Mouse (Mus musculus): ENCODE measurements around the gene Zc2hc1c.
A peak's percentile ranks its signal among the peaks of the same experiment; 100 is the strongest.

The Zc2hc1c gene

DNA sequence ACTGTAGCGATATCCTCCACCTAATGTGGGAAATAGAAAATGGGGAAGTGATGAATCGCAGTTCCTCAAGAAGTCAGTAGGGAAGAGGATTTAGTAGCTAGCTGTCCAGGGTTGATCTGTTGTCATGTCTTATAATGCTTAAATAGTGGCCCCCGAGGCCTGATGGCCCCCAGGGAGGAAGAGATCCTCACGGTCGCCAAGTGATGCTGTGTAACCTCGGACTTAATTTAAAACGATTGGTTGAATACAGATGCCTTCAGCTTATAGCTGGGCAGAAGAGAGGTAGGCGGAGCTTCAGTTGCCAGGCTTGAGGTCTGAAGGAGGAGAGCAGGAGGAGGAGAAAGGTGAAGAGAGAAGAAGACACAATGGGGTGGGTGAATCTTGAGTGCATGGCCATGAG is 4.1 kb upstream of the Zc2hc1c start:
- DNase-seq (ENCODE audit: low read depth, low spot score): no peak

DNA sequence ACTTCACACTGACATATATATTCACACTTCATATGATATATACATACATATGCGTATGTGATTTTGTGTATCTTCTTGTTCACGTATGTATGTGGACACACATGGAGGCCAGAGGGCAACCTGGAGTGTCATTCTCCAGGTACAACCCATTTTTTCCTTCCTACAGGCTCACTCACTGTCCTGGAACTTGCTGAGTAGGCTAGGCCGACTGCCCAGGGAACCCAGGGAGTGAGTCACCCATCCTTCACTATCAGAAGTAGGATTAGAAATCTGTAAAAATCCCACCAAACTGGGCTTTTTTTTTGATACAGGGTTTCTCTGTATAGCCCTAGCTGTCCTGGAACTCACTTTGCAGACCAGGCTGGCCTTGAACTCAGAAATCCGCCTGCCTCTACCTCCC is 3.4 kb upstream of the Zc2hc1c start:
- no peak for DNase-seq (ENCODE audit: low read depth, low spot score)

GRCm38 (mm10) chr12:85286941-85287340 is 1.4 kb upstream of the Zc2hc1c start:
- peak; percentile 68 for DNase-seq (ENCODE audit: low read depth, low spot score)

GRCm38 (mm10) chr12:85287809-85288485 is 444 bp upstream of the Zc2hc1c start, which contains the start of gene Acyp1:
Gene Acyp1 (minus strand): TSS chr12:85288438.
- no peak for DNase-seq (ENCODE audit: low read depth, low spot score)

DNA sequence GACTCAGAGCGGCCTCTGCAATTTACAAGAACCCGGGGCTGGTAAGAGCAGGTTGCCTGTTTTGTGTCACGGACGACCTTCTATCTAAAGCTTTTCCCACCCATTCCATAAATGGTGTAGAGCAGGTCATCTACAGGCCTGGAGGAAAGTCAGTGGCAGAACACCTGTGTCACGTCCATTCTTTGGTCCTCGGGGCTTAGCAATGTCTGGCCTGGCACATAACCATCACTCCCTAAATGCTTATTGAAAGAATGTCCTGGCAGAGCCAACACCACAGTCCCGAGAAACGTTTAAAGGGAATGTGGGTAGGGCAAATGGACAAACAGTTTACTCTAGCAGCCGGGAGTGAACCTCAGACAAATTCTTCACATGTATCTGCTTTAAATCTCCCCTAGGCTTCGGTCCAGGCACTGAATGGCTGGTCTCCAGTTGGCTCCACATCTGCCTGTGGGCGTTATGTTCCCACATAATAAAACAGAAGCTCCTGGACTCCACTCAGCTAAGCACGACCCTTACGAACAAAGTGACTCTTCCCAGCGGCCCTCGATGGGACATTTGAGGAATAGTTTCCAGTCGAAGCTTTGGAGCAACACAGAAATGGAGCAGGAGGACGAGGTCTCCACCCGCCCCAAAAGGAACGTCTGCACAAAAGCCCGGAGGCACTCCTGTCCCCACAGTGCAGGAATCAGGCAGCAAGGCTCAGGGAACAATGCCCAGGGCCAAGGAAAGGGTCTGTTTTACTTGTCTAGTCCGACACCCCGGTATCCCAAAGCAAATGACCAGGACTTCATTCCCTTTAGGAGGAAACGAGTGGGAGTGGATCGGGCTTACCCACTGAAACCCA is 988 bp downstream of the Zc2hc1c start:
- DNase-seq (ENCODE audit: low read depth, low spot score): no peak

DNA sequence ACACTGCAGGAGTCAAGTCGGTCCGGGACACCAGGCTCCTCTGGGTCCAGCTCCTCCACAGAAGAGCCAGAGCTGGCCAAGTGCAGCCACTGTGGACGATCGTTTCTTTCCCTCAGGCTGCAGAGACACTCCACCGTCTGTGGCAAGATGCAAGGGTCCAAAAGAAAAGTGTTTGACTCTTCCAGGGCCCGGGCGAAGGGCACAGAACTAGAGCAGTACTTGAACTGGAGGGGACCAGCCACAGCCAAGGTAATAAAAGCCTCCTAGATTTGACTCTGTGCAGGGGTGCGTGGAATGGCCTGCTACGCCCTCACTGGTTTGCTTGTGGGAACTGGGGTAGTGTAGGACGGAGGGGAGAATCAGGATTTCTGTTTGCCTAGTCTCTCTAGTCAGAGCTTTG is 2.2 kb downstream of the Zc2hc1c start:
- no peak for DNase-seq (ENCODE audit: low read depth, low spot score)

DNA sequence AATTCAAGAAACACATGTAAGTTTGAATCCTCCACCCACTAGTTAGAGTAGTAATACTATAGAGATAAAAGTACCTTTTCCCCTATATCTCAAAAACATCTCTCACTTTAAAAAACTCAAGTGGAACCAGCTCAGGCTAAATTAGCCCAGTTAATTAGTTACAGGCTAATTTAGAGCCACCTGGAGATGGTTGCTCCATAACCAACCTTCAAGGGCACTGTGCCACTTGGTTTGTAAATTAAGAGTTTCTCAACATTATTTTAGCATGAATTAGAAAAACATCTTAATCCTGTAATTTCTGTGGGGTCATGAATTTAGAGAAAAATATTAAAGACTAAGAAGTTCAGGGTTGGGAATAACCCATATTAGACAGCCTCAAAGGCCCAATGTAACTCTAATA is 3.1 kb downstream of the Zc2hc1c start:
- DNase-seq (ENCODE audit: low read depth, low spot score): no peak

DNA sequence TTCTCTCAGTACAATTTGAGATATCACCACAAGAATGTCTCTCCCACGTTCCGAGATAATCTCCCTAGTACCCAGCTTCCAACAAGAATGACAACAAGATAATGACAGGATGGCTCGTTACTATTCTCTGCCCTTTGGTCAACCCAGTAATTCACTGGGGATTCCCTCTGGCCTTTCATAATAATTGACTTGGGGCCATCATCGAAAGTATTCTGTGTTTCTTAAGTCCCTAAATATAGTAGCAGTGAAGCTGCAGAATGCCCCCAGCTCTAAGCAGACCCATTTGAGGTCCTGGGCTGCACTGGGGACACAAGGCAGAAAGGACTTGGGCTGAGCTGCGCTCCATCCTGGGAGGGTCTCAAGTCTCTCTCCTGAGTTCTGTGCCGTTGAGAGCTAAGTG is 3.9 kb downstream of the Zc2hc1c start:
- no peak for DNase-seq (ENCODE audit: low read depth, low spot score)

- DNase-seq (ENCODE audit: low read depth, low spot score): no peak
Measured at GRCm38 (mm10) chr12:85292906-85293305, 4.5 kb downstream of the Zc2hc1c start.

- DNase-seq (ENCODE audit: low read depth, low spot score): no peak
Measured at GRCm38 (mm10) chr12:85295506-85295905, 7.1 kb downstream of the Zc2hc1c start.

GRCm38 (mm10) chr12:85296915-85297314 is 8.5 kb downstream of the Zc2hc1c start:
- DNase-seq (ENCODE audit: low read depth, low spot score): no peak

DNA sequence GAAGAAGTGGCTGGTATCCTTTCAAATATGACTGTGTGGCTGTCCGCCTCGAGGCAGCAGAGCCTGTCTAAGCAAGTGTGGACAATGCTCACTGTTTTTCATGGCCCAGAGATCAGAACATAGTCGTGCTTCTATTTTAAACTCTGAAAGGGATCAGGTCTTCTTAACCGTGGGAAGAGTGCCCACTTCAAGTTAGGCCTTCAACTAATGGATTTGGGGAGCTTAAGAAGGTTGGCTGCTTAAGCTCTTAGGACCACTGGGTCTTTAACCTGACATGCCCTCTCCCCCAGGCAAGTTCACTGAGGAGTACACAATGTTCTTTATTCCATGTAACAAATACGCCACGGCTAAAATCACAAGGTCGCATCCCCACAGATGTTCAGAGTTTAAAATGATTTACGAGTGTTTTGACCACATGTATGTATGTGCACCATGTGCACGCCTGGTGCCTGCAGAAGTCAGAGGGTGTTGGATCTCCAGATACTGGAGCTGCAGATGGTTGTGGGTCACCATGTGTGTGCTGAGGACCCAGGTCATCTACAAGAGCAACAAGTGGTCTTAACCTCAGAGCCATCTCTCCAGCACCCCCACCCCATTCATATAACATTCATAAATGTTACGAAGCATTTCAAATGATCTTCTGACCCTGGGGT is 9.1 kb downstream of the Zc2hc1c start:
- no peak for DNase-seq (ENCODE audit: low read depth, low spot score)

DNA sequence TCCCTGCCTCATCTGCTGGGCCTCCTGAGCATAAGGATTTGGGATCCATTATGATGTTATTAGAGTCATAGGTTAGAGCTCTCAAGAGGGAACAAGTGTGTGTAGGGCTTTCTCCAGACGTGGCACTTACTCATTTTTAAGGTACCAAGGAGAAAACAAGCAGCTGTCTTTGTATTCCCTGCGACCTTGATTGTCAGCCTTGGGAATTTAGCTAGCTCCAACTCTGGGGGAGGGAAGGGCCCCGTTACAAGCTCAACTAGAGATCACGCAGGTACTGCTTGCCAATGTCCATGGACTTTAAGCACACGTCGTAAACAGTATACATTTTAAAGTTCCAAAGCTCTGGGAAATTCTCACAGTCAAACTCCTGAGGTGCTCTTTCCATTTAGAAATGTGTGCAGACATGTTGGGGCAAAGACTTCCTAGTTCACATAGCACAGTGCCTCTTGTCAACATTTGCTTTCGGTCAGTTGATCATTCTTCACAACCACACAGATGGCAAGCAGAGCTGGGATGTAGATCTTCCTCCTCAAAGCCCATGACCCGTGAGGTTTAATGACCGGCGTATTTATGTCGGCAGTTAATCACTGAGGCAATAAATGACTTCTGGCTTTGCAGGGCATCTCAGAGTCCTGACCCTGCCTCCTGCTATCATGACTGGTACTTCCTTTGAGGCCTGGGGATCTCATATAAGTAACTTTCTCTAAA is 9.9 kb downstream of the Zc2hc1c start:
- no peak for DNase-seq (ENCODE audit: low read depth, low spot score)

DNA sequence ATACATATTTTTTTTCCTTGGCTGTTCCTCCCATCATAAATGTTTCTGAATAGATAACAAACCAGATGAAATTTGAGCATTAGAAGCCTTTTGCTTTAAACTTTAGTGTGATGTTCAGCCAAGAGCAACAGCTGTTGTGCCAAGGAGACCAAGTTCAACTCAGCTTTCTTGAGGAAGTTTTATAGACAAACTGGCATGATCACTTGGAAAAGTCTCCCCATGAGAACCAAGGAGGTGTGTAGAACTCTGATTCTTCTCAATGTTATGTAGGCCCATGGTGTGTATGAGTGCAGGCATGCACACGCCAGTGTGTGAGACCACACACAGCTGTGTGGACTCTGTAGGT is 10.4 kb downstream of the Zc2hc1c start:
- DNase-seq (ENCODE audit: low read depth, low spot score): no peak

GRCm38 (mm10) chr12:85303256-85303655 is 14.9 kb downstream of the Zc2hc1c start:
- no peak for DNase-seq (ENCODE audit: low read depth, low spot score)

DNA sequence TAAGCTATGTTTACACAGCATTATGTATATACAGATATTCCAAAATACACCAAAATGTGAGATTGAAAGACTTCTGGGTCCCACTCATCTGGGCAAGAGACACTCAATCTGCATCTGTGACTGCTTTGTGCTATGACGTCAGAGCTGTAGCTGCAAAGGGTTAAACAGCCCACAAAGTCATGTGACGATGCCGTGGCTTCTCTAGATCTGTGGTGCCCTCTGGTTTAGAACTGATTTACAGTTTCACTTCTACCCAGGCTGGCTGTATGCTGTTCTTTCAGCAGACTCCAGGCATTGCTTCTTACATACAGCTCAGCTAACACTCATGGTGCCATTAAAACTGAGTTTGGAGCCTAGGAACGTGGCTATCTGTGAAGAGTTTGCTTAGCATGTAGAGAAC is 16.3 kb downstream of the Zc2hc1c start:
- DNase-seq (ENCODE audit: low read depth, low spot score): no peak

GRCm38 (mm10) chr12:85305247-85305892 is 17.0 kb downstream of the Zc2hc1c start:
- DNase-seq (ENCODE audit: low read depth, low spot score): peak; percentile 82

- DNase-seq (ENCODE audit: low read depth, low spot score): no peak
Measured at GRCm38 (mm10) chr12:85308651-85309050, 20.3 kb downstream of the Zc2hc1c start.

GRCm38 (mm10) chr12:85330153-85330552 is 41.8 kb downstream of the Zc2hc1c start:
- no peak for DNase-seq (ENCODE audit: low read depth, low spot score)

DNA sequence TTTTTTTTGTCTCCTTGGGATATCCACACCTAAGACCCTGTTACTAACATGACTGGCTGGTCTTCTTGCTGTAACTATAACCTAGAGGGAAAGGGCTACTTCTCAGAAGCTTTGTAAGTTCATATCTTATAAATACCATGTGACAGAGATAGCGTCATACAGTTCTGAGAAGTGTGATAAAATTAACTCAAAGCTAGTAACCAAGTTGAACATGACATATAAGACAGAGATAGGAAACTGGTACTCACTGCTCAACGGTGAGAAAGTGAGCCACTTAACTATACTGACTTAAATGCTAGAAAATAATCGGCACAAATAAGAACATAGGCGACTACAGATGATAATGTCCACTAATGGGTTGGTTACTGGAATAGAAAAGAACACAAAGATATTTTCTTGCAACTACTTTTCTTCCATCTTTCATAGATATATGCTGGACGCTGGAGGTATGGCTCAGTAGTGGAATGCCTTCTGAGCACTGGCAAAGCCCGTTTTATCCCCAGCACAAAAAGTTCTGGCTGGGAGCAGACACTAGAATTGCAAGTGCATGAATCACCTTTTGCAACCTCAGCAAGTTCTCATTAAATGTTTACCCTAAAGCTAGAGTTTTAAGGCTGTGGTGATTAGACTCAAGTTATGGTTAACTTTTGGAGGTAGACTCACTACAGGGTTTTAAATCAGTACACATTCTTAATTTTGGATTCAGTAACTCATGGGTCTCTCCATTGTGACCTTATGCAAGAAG is 49.3 kb downstream of the Zc2hc1c start:
- no peak for DNase-seq (ENCODE audit: low read depth, low spot score)

DNA sequence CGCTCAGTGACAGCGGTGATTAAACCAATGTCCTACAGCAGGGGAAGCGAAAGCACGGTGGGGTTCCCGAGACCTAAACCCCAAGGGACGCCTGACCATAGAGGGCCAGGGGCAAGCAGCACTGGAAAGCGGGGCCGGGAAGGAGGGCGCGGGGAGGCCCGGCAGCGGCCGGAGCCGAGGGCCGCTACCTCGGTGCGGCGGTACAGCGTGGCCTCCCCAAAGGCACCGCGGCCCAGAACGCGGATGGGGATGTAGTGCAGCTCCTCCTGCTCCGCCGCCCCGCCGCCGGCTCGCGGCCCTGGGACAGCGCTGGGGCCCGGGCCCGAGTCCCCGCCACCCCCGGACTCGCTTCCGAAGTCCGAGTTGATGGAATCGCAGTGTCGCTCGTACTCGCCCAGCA is 50.4 kb downstream of the Zc2hc1c start:
- no peak for DNase-seq (ENCODE audit: low read depth, low spot score)
